Mouse (Mus musculus) kidney, postnatal 0 days (tissue): ENCODE measurements at regions not wholly inside any gene's neighbourhood (a gene's known extent, or its start where the extent isn't known, plus 50 kb on each side); places are given as distances from the start of the nearest gene placed in this dataset.

Experiments used
- ATAC-seq: fragments of 200-750 bp; cut with Nextera tagmentation; replicated peaks from 2 replicates; pipeline ENCODE4 v1.8.0; 2017; ENCODE audit warnings: low read depth, moderate number of reproducible peaks, moderate TSS enrichment, moderate library complexity; ENCODE audit not compliant: low FRiP score
- DNase-seq: peaks from one replicate; pipeline ENCODE4 v3.0.0-alpha.2; 2016; ENCODE audit warnings: low spot score
- H3K27ac ChIP-seq: fragments of 300-500 bp; sonication (generic); 2 replicates; pipeline ENCODE4 v1.5.1; 2014; ENCODE audit warnings: mild to moderate bottlenecking
- H3K27me3 ChIP-seq: fragments of 300-500 bp; sonication (generic); 2 replicates; pipeline ENCODE4 v1.6.1; 2014; ENCODE audit warnings: low read length, mixed read lengths; ENCODE audit not compliant: insufficient read depth
- H3K36me3 ChIP-seq: fragments of 300-500 bp; sonication (generic); 2 replicates; pipeline ENCODE4 v1.6.1; 2014; ENCODE audit warnings: low read length, mixed read lengths; ENCODE audit not compliant: insufficient read depth
- H3K4me1 ChIP-seq: fragments of 300-500 bp; sonication (generic); replicated peaks from 2 replicates; pipeline ENCODE4 v1.6.1; 2014; ENCODE audit warnings: antibody characterized with exemption, low read length, mixed read lengths; ENCODE audit not compliant: insufficient read depth
- H3K4me2 ChIP-seq: fragments of 300-500 bp; sonication (generic); 2 replicates; pipeline ENCODE4 v1.6.1; 2014; ENCODE audit warnings: mild to moderate bottlenecking, low read length, moderate library complexity, mixed read lengths
- H3K4me3 ChIP-seq: fragments of 300-500 bp; sonication (generic); replicated peaks from 2 replicates; pipeline ENCODE4 v1.5.1; 2014; ENCODE audit warnings: low read depth, low read length
- H3K9ac ChIP-seq: fragments of 300-500 bp; sonication (generic); 2 replicates; pipeline ENCODE4 v1.6.1; 2014; ENCODE audit warnings: low read depth, low read length
- H3K9me3 ChIP-seq: fragments of 300-500 bp; sonication (generic); replicated peaks from 2 replicates; pipeline ENCODE4 v1.6.1; 2016; ENCODE audit warnings: low read length, inconsistent platforms, mixed read lengths
- CTCF ChIP-seq: IDR thresholded peaks from 2 replicates; pipeline ENCODE4 v1.5.1; 2016; ENCODE audit warnings: antibody characterized with exemption, low read depth, mild to moderate bottlenecking, moderate library complexity
- WGBS: fragments of 180-500 bp; shearing (Covaris S2); extraction: QIAGEN DNeasy Blood & Tissue Kit; methylation state at CpG from one replicate; pipeline ENCODE4 v1.1.7; 2014; 5-methylcytosine and 5-hydroxymethylcytosine counted together

GRCm38 (mm10) chr3:61849317-61849716 is 483.6 kb upstream of the B430305J03Rik start:
- 82% methylated on average over 2 of the region's 2 CpGs for WGBS
- no peaks in the 10 kb centered on the region for H3K4me1 ChIP-seq
- no peak overlapping the region for H3K4me2 ChIP-seq
- H3K27me3 ChIP-seq, result no peaks in the 10 kb centered on the region
- no peak for TF ChIP-seq CTCF
- no peak for DNase-seq
- no peaks in the 10 kb centered on the region for H3K36me3 ChIP-seq
- no peak overlapping the region for H3K9ac ChIP-seq
- H3K27ac ChIP-seq, result no peak overlapping the region
- H3K9me3 ChIP-seq, result no peaks in the 10 kb centered on the region
- no peak for ATAC-seq
- H3K4me3 ChIP-seq, result no peak overlapping the region

DNA sequence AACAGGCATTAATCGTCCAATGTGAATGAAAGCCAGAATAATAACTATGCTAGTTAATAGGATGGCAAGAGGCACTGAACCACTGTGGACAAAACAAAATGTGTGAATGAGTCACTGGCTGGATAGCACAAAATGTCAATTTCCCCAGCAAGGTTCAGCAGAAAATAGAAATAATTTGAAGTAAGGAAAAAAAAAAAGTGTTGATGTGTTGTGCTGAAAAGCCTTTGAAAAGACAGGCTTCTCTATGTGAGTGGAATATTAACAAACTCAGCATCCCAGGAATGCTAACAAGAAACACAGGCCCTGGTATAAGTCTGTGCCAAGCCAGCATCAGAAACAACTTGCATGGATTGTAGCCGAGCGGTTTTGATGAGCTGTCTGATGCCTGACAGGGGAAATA is 481.0 kb upstream of the B430305J03Rik start:
- Histone ChIP-seq H3K27me3 (no peaks in the 10 kb centered on the region; the same call in 1 of the 2 replicates), H3K9me3 (no peaks in the 10 kb centered on the region), H3K4me3 (no peak overlapping the region), H3K4me2 (no peak overlapping the region), H3K9ac (no peak overlapping the region), H3K27ac (no peak overlapping the region), H3K4me1 (no peaks in the 10 kb centered on the region), H3K36me3 (no peaks in the 10 kb centered on the region)
- TF ChIP-seq CTCF, result no peak
- 92% methylated on average over 3 of the region's 3 CpGs for WGBS
- no peak for ATAC-seq
- no peak for DNase-seq

GRCm38 (mm10) chr3:61839355-61840009 is 473.7 kb upstream of the B430305J03Rik start:
- TF ChIP-seq CTCF, result peak; percentile 70
- Histone ChIP-seq H3K27ac (no peak overlapping the region), H3K9me3 (no peaks in the 10 kb centered on the region), H3K4me1 (no peaks in the 10 kb centered on the region), H3K4me2 (no peak overlapping the region), H3K27me3 (no peaks in the 10 kb centered on the region; the same call in 1 of the 2 replicates), H3K9ac (no peak overlapping the region), H3K36me3 (no peaks in the 10 kb centered on the region), H3K4me3 (no peak overlapping the region)
- peak; percentile 65; the same call in 1 of the 2 replicates for ATAC-seq
- 55% methylated on average over 3 of the region's 3 CpGs for WGBS
- peak; percentile 19 for DNase-seq

DNA sequence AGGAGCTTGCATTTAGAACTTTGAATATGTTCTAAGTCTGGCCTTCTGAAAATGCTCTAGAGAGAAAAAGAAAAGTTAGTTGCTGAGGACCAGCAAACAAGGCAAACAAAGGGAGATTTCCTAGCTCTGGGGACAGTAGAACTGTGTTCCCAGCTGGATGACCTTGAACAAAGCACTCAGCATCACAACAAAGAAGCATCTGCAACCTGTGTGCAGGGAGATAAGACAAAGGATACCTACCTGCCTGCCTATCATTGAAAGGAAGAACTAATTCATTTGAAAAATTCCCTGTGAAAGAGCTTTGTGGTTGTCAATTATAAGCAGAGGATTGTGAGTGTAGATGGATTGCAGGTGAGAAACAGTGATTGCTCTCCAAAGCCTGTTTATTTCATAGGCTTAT is 451.1 kb upstream of the B430305J03Rik start:
- Histone ChIP-seq H3K4me3 (no peak overlapping the region), H3K27me3 (no peaks in the 10 kb centered on the region), H3K36me3 (no peaks in the 10 kb centered on the region), H3K4me2 (no peak overlapping the region), H3K4me1 (no peaks in the 10 kb centered on the region), H3K27ac (no peak overlapping the region), H3K9me3 (no peaks in the 10 kb centered on the region), H3K9ac (no peak overlapping the region)
- TF ChIP-seq CTCF, result no peak
- DNase-seq (no peak), ATAC-seq (no peak)

DNA sequence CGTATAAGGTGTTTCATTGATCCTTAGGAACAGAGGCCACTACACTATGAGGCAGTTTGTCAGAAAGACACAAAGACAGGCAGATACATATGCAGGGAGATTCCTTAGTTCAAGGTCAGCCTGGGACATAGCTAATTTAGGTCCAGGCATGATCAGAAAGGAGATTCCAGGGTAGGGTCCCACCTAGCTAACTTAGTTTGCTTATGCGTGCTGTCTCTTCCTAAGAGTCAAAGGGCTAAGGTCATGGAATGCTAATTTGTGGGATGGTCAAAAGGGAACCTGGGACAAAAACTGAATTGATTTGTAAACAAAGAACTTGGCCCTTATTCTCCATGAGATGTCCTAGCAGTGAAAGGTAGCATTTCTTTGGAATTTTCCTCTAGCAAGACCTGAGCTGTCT is 430.3 kb upstream of the B430305J03Rik start:
- no peaks in the 10 kb centered on the region for H3K27me3 ChIP-seq
- WGBS, result 88% methylated on average over 2 of the region's 2 CpGs
- DNase-seq (no peak), ATAC-seq (no peak)
- H3K4me1 ChIP-seq, result no peaks in the 10 kb centered on the region
- no peak for TF ChIP-seq CTCF
- H3K27ac ChIP-seq, result no peak overlapping the region
- H3K4me3 ChIP-seq, result no peak overlapping the region
- no peaks in the 10 kb centered on the region for H3K36me3 ChIP-seq
- H3K4me2 ChIP-seq, result no peak overlapping the region
- H3K9ac ChIP-seq, result no peak overlapping the region
- no peaks in the 10 kb centered on the region for H3K9me3 ChIP-seq

- Histone ChIP-seq H3K27me3 (no peaks in the 10 kb centered on the region), H3K4me2 (no peak overlapping the region), H3K36me3 (no peaks in the 10 kb centered on the region), H3K4me3 (no peak overlapping the region), H3K4me1 (no peaks in the 10 kb centered on the region), H3K9me3 (no peaks in the 10 kb centered on the region), H3K27ac (no peak overlapping the region), H3K9ac (no peak overlapping the region)
- ATAC-seq, result no peak
- TF ChIP-seq CTCF, result no peak
- DNase-seq, result no peak
- WGBS, result 54% methylated on average over 4 of the region's 4 CpGs
Observed at GRCm38 (mm10) chr3:61790674-61791073, 424.9 kb upstream of the B430305J03Rik start.
